Mouse (Mus musculus) intestine, postnatal 0 days (tissue): Measurements from ENCODE around the gene Ttc21a. TPM values are rescaled to one million over a fixed set of nuclear protein-coding genes. Genes with fewer than 3 reads are reported as not detected.

ENCODE experiments used
- ATAC-seq: fragments of 200-750 bp; cut with Nextera tagmentation; 2 replicates; pipeline ENCODE4 v1.8.0; 2017; ENCODE audit warnings: mild to moderate bottlenecking, moderate TSS enrichment, moderate library complexity
- H3K27ac ChIP-seq: fragments of 300-500 bp; sonication (generic); 2 replicates; pipeline ENCODE4 v1.5.1; 2014; ENCODE audit warnings: mild to moderate bottlenecking, low read depth, low read length, moderate library complexity
- H3K27me3 ChIP-seq: fragments of 300-500 bp; sonication (generic); replicated peaks from 2 replicates; pipeline ENCODE4 v1.6.1; 2014; ENCODE audit warnings: low read length, mixed read lengths; ENCODE audit not compliant: control insufficient read depth, insufficient read depth
- H3K36me3 ChIP-seq: fragments of 300-500 bp; sonication (generic); 2 replicates; pipeline ENCODE4 v1.6.1; 2014; ENCODE audit warnings: mild to moderate bottlenecking, moderate library complexity; ENCODE audit not compliant: control insufficient read depth, insufficient read depth
- H3K4me1 ChIP-seq: fragments of 300-500 bp; sonication (generic); replicated peaks from 2 replicates; pipeline ENCODE4 v1.6.1; 2014; ENCODE audit warnings: antibody characterized with exemption, low read length, mixed read lengths; ENCODE audit not compliant: control insufficient read depth, insufficient read depth
- H3K4me2 ChIP-seq: fragments of 300-500 bp; sonication (generic); replicated peaks from 2 replicates; pipeline ENCODE4 v1.6.1; 2014; ENCODE audit warnings: low read depth, mild to moderate bottlenecking, moderate library complexity
- H3K4me3 ChIP-seq: fragments of 300-500 bp; sonication (generic); 2 replicates; pipeline ENCODE4 v1.5.1; 2014; ENCODE audit warnings: low read depth, low read length
- H3K9ac ChIP-seq: fragments of 300-500 bp; sonication (generic); 2 replicates; pipeline ENCODE4 v1.6.1; 2014; ENCODE audit warnings: mild to moderate bottlenecking, low read depth, low read length
- H3K9me3 ChIP-seq: fragments of 300-500 bp; sonication (generic); 2 replicates; pipeline ENCODE4 v1.6.1; 2016; ENCODE audit warnings: mixed run types; ENCODE audit not compliant: control insufficient read depth
- CTCF ChIP-seq: sonication (generic); IDR thresholded peaks from 2 replicates; pipeline ENCODE4 v1.5.1; 2016; ENCODE audit warnings: low read depth, mild to moderate bottlenecking, control low read depth, antibody characterized with exemption, moderate library complexity
- WGBS: fragments of 180-500 bp; shearing (Covaris S2); extraction: QIAGEN DNeasy Blood & Tissue Kit; methylation state at CpG from one replicate; pipeline ENCODE4 v1.1.7; 2014; 5-methylcytosine and 5-hydroxymethylcytosine counted together
- polyA plus RNA-seq: library from polyadenylated mRNA; unstranded; fragments of >200 nt; fragmentation: Nextera tagmentation; extraction: Ambion mirVana; gene quantifications from 2 replicates; pipeline ENCODE4 v1.2.1, GENCODE M21; 2015

The Ttc21a gene
- polyA plus RNA-seq, 1 experiment from 2014 or later, result not detected

- Histone ChIP-seq H3K4me2 (no peak overlapping the region), H3K9ac (no peak overlapping the region), H3K36me3 (peaks cover 88% of the 10 kb centered on the region), H3K4me3 (no peak overlapping the region), H3K27me3 (no peaks in the 10 kb centered on the region), H3K9me3 (no peaks in the 10 kb centered on the region), H3K4me1 (no peaks in the 10 kb centered on the region), H3K27ac (no peak overlapping the region)
- WGBS, result 95% methylated on average over 1 of the region's 1 CpGs
- no peak for ATAC-seq
- TF ChIP-seq CTCF, result no peak
Observed at GRCm38 (mm10) chr9:119919858-119920257, 17.5 kb upstream of the Ttc21a start.

DNA sequence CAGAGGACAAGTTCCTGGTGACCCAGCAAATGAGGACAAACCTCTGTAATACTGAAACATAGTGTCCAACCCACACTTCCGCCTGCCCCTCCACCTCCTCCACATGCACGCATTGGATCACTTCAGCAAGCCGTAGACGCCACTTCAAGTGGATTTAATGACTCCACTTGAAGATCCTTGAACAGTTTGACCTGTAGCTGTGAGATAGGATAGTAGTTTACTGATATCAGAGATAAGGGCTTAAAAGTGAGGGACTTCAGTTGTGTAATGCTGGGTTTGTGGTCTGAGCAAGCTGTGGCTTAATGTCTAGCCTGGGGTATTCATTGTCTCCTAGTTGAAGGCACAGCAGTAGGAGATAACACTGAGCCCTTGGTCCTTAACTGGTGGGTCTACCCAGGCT is 13.9 kb upstream of the Ttc21a start:
- no peak overlapping the region for H3K27ac ChIP-seq
- no peak overlapping the region for H3K4me3 ChIP-seq
- H3K9me3 ChIP-seq, result no peaks in the 10 kb centered on the region
- no peak for TF ChIP-seq CTCF
- no peaks in the 10 kb centered on the region for H3K4me1 ChIP-seq
- H3K36me3 ChIP-seq, result peaks cover 91% of the 10 kb centered on the region
- no peak overlapping the region for H3K9ac ChIP-seq
- H3K4me2 ChIP-seq, result no peak overlapping the region
- 63% methylated on average over 4 of the region's 4 CpGs for WGBS
- H3K27me3 ChIP-seq, result no peaks in the 10 kb centered on the region
- no peak for ATAC-seq

GRCm38 (mm10) chr9:119925120-119925657 is 12.2 kb upstream of the Ttc21a start:
- Histone ChIP-seq H3K27me3 (no peaks in the 10 kb centered on the region), H3K9me3 (no peaks in the 10 kb centered on the region), H3K9ac (no peak overlapping the region), H3K4me2 (no peak overlapping the region), H3K4me1 (no peaks in the 10 kb centered on the region), H3K4me3 (no peak overlapping the region), H3K27ac (peak overlapping the region; percentile 9; the same call in 1 of the 2 replicates), H3K36me3 (peaks cover 92% of the 10 kb centered on the region)
- no peak for ATAC-seq
- 83% methylated on average over 16 of the region's 16 CpGs for WGBS
- TF ChIP-seq CTCF, result no peak

DNA sequence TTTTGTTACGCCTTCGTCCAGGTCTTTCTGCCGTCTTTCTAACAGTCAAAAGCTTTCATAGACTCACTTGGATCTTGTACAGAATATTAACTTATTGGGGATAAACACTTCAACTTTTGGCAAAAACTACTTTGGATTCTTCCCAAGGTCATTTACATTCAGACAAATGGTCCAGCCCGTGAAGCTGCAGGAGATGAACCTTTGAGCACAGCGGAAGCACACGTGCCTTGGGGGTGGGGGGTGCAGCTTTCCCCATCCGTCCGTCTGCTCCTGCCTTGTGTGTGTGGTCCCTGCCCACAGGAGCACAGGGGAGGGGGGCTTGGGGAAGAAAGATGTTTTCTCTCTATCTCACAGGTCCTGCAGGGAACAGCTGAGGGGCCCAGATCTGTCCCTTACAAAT is 11.7 kb upstream of the Ttc21a start:
- no peak for ATAC-seq
- no peak overlapping the region for H3K9ac ChIP-seq
- H3K4me2 ChIP-seq, result no peak overlapping the region
- peaks cover 93% of the 10 kb centered on the region for H3K36me3 ChIP-seq
- 70% methylated on average over 8 of the region's 8 CpGs for WGBS
- H3K4me3 ChIP-seq, result no peak overlapping the region
- no peaks in the 10 kb centered on the region for H3K4me1 ChIP-seq
- H3K27me3 ChIP-seq, result no peaks in the 10 kb centered on the region
- peak overlapping the region; percentile 17; the same call in 1 of the 2 replicates for H3K27ac ChIP-seq
- TF ChIP-seq CTCF, result no peak
- no peaks in the 10 kb centered on the region for H3K9me3 ChIP-seq

DNA sequence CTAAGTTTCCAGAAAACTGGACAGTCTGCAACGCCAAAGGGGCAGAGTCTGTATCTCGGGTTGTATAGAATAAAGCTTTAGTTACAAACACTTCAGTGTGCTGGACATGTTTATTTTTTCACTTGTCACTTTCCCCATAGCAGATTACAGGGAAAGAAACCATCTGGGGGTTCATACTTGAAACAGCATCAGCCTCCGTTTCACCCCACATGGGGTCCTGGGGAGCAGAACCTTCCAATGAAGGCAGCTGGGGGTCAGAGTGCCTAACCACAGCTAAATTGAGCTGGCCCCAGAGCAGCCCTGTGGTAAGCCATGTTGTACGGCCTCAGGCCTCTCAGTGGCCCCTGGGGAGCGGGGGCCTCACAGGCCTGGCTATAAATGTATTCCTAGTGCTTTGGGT is 10.9 kb upstream of the Ttc21a start:
- 77% methylated on average over 5 of the region's 5 CpGs for WGBS
- ATAC-seq, result no peak
- Histone ChIP-seq H3K4me2 (no peak overlapping the region), H3K27me3 (no peaks in the 10 kb centered on the region), H3K9ac (no peak overlapping the region), H3K27ac (peak overlapping the region; percentile 17; the same call in 1 of the 2 replicates), H3K9me3 (no peaks in the 10 kb centered on the region), H3K4me3 (no peak overlapping the region), H3K4me1 (no peaks in the 10 kb centered on the region), H3K36me3 (peaks cover 93% of the 10 kb centered on the region)
- no peak for TF ChIP-seq CTCF

- peaks cover 43% of the 10 kb centered on the region for H3K36me3 ChIP-seq
- 49% methylated on average over 12 of the region's 12 CpGs for WGBS
- no peak overlapping the region for H3K9ac ChIP-seq
- H3K4me3 ChIP-seq, result no peak overlapping the region
- no peaks in the 10 kb centered on the region for H3K27me3 ChIP-seq
- TF ChIP-seq CTCF, result no peak
- peak overlapping the region; percentile 4; the same call in 1 of the 2 replicates for H3K4me2 ChIP-seq
- peak overlapping the region; percentile 28; the same call in 1 of the 2 replicates for H3K27ac ChIP-seq
- no peaks in the 10 kb centered on the region for H3K9me3 ChIP-seq
- ATAC-seq, result peak; percentile 73
- H3K4me1 ChIP-seq, result 0 out of 2 replicates have a peak, but pooled peaks cover 4% of the 10 kb centered on the region
Observed at GRCm38 (mm10) chr9:119932358-119932757, 5.0 kb upstream of the Ttc21a start.
